Mouse (Mus musculus) intestine, postnatal 0 days (tissue): Measurements from ENCODE around the gene Cep295. TPM values are rescaled to one million over a fixed set of nuclear protein-coding genes. Genes with fewer than 3 reads are reported as not detected.
"Not testable (repeated sequence)": the region's sequence is repeated elsewhere in the genome, so short reads cannot be mapped to it uniquely, and the experiment has no call there.

Experiments
- ATAC-seq: fragments of 200-750 bp; cut with Nextera tagmentation; 2 replicates; pipeline ENCODE4 v1.8.0; 2017; ENCODE audit warnings: mild to moderate bottlenecking, moderate TSS enrichment, moderate library complexity
- H3K27ac ChIP-seq: fragments of 300-500 bp; sonication (generic); 2 replicates; pipeline ENCODE4 v1.5.1; 2014; ENCODE audit warnings: mild to moderate bottlenecking, low read depth, low read length, moderate library complexity
- H3K27me3 ChIP-seq: fragments of 300-500 bp; sonication (generic); replicated peaks from 2 replicates; pipeline ENCODE4 v1.6.1; 2014; ENCODE audit warnings: low read length, mixed read lengths; ENCODE audit not compliant: control insufficient read depth, insufficient read depth
- H3K36me3 ChIP-seq: fragments of 300-500 bp; sonication (generic); 2 replicates; pipeline ENCODE4 v1.6.1; 2014; ENCODE audit warnings: mild to moderate bottlenecking, moderate library complexity; ENCODE audit not compliant: control insufficient read depth, insufficient read depth
- H3K4me1 ChIP-seq: fragments of 300-500 bp; sonication (generic); replicated peaks from 2 replicates; pipeline ENCODE4 v1.6.1; 2014; ENCODE audit warnings: antibody characterized with exemption, low read length, mixed read lengths; ENCODE audit not compliant: control insufficient read depth, insufficient read depth
- H3K4me2 ChIP-seq: fragments of 300-500 bp; sonication (generic); replicated peaks from 2 replicates; pipeline ENCODE4 v1.6.1; 2014; ENCODE audit warnings: low read depth, mild to moderate bottlenecking, moderate library complexity
- H3K4me3 ChIP-seq: fragments of 300-500 bp; sonication (generic); 2 replicates; pipeline ENCODE4 v1.5.1; 2014; ENCODE audit warnings: low read depth, low read length
- H3K9ac ChIP-seq: fragments of 300-500 bp; sonication (generic); 2 replicates; pipeline ENCODE4 v1.6.1; 2014; ENCODE audit warnings: mild to moderate bottlenecking, low read depth, low read length
- H3K9me3 ChIP-seq: fragments of 300-500 bp; sonication (generic); 2 replicates; pipeline ENCODE4 v1.6.1; 2016; ENCODE audit warnings: mixed run types; ENCODE audit not compliant: control insufficient read depth
- CTCF ChIP-seq: sonication (generic); IDR thresholded peaks from 2 replicates; pipeline ENCODE4 v1.5.1; 2016; ENCODE audit warnings: low read depth, mild to moderate bottlenecking, control low read depth, antibody characterized with exemption, moderate library complexity
- WGBS: fragments of 180-500 bp; shearing (Covaris S2); extraction: QIAGEN DNeasy Blood & Tissue Kit; methylation state at CpG from one replicate; pipeline ENCODE4 v1.1.7; 2014; 5-methylcytosine and 5-hydroxymethylcytosine counted together
- polyA plus RNA-seq: library from polyadenylated mRNA; unstranded; fragments of >200 nt; fragmentation: Nextera tagmentation; extraction: Ambion mirVana; gene quantifications from 2 replicates; pipeline ENCODE4 v1.2.1, GENCODE M21; 2015

Cep295 gene
- polyA plus RNA-seq, 1 experiment from 2014 or later = 3.8 TPM

DNA sequence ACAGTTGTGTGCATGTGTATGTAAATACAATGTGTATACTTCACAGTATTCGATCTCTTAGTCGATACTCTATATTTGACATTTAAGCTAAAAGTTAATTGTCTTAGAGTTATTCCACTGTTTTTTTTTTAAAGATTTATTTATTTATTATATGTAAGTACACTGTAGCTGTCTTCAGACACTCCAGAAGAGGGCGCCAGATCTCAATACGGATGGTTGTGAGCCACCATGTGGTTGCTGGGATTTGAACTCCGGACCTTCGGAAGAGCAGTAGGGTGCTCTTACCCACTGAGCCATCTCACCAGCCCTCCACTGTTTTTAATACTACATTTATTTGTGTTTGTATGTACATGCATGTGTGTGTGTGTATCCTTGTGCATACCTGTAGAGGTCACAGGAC, 55.6 kb downstream of the Cep295 start:
- Histone ChIP-seq H3K27ac (peak overlapping the region; percentile 77; the same call in 1 of the 2 replicates), H3K4me2 (peak overlapping the region; percentile 50)
- 71% methylated on average over 6 of the region's 6 CpGs for WGBS
- H3K9me3 ChIP-seq, H3K4me1 ChIP-seq, H3K36me3 ChIP-seq, ATAC-seq, H3K9ac ChIP-seq, H3K27me3 ChIP-seq, H3K4me3 ChIP-seq: not testable (repeated sequence)
- peak; percentile 47 for TF ChIP-seq CTCF

DNA sequence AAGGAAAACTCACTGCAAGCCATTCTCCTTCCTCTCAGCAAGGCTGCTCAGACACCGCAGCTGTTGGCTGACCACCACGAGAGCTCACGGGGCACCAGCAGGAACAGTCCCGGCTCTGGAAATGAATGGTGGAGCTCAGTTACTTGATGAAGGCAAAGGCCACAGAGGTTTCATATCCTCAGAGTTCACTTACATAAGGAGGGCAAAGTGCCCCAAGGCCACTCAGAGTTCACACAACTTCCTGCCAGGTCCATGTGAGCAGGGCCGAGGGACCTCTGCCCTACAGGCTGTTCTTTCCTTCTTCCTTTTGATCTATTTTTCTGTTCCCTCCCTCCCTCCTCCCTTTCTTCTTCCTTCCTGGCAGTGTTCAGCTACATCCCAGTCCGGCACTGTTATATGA, 56.2 kb downstream of the Cep295 start:
- 0 out of 2 replicates have a peak overlapping the region, but pooled peaks have one; percentile 6 for H3K4me3 ChIP-seq
- H3K27ac ChIP-seq = peak overlapping the region; percentile 77
- 7% methylated on average over 6 of the region's 6 CpGs for WGBS
- H3K4me1 ChIP-seq = no peaks in the 10 kb centered on the region
- peak; percentile 85 for ATAC-seq
- TF ChIP-seq CTCF = no peak
- no peaks in the 10 kb centered on the region for H3K27me3 ChIP-seq
- H3K9ac ChIP-seq = no peak overlapping the region
- H3K36me3 ChIP-seq = 0 out of 2 replicates have a peak, but pooled peaks cover 5% of the 10 kb centered on the region
- no peaks in the 10 kb centered on the region for H3K9me3 ChIP-seq
- peak overlapping the region; percentile 50 for H3K4me2 ChIP-seq

DNA sequence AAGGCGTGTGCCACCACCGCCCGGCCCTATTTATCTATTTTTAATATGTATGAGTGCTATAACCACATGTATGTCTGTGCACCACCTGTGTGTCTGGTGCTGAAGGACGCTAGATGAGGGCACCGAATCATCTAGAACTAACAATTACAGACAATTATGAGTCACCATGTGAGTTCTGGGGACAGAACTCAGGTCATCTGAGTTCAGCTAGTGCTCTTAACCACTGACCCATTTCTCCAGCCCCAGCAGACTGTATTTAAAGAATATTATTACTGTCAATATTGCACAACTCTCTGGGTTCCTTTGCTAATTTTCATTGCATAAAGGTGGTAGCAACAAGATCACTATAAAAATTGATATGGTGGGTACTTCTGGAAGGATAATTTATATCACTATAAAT, 57.5 kb downstream of the Cep295 start:
- Histone ChIP-seq H3K36me3 (0 out of 2 replicates have a peak, but pooled peaks cover 9% of the 10 kb centered on the region), H3K4me2 (no peak overlapping the region), H3K9ac (no peak overlapping the region), H3K4me1 (no peaks in the 10 kb centered on the region), H3K4me3 (no peak overlapping the region), H3K9me3 (no peaks in the 10 kb centered on the region), H3K27ac (no peak overlapping the region), H3K27me3 (no peaks in the 10 kb centered on the region)
- no peak for ATAC-seq
- TF ChIP-seq CTCF = no peak
- WGBS = 70% methylated on average over 5 of the region's 5 CpGs

DNA sequence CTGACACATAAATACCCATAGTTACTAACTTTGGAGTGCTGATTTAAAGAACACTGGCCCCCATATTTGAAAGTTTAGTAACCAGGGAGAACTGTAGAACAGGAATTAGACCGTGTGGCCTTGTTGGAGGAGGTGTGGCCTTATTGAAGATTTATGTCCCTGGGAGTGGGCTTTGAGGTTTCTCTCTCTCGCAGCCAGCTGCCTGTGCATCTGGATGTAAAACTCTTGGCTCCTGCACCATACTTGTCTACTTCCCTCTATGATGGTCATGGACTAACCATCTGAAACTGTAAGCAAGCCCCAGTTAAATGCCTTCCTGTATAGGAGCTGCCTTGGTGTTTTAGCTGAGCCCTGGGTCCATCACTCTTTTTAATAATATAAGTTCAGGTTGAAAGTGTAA, 59.1 kb downstream of the Cep295 start:
- no peak overlapping the region for H3K4me3 ChIP-seq
- no peak overlapping the region for H3K9ac ChIP-seq
- H3K4me1 ChIP-seq = no peaks in the 10 kb centered on the region
- H3K27ac ChIP-seq = no peak overlapping the region
- no peak for ATAC-seq
- no peak overlapping the region for H3K4me2 ChIP-seq
- peaks cover 14% of the 10 kb centered on the region; the same call in 1 of the 2 replicates for H3K36me3 ChIP-seq
- TF ChIP-seq CTCF = no peak
- no peaks in the 10 kb centered on the region for H3K9me3 ChIP-seq
- 31% methylated on average over 2 of the region's 2 CpGs for WGBS
- no peaks in the 10 kb centered on the region for H3K27me3 ChIP-seq

DNA sequence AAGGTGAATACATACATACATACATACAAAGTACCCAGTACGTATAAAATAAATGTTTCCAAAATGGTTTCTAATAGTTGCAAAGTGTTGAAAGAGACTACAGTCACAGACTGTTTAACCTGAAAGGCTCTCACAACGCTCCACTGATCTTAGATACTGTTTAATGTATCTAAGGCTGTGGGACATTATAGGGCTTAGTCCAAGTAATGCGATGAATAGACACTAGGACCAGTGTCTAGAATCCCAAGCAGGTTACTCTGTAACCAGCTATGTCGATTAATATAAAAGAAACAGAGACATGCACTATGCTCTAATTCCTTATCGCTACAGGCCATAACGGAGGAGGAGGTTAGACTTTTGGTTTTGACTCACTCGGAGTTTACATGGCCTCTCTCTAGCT, 60.5 kb downstream of the Cep295 start:
- Histone ChIP-seq H3K9me3 (no peaks in the 10 kb centered on the region), H3K9ac (no peak overlapping the region), H3K4me2 (no peak overlapping the region), H3K4me1 (no peaks in the 10 kb centered on the region), H3K4me3 (no peak overlapping the region), H3K27ac (no peak overlapping the region), H3K27me3 (no peaks in the 10 kb centered on the region), H3K36me3 (peaks cover 14% of the 10 kb centered on the region; the same call in 1 of the 2 replicates)
- ATAC-seq = no peak
- 82% methylated on average over 7 of the region's 7 CpGs for WGBS
- no peak for TF ChIP-seq CTCF

DNA sequence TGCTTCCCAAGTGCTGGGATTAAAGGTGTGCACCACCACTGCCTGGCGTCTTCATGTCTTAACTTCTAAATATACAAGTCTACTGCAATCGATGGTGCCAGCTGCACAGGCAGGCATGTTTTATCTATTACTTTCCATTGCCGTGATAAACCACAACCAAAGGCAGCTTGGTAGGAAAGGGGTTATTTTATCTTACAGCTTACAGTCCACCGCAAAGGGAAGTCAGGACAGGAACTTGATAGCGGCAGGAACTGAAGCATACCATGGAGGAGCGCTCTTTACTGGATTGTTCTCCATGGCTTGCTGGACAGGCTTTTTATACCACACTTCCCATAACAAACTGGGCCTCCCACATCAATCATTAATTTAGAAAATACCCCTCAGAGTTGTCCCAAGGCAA, 68.3 kb downstream of the Cep295 start:
- no peak overlapping the region for H3K9ac ChIP-seq
- ATAC-seq = no peak
- no peak overlapping the region for H3K27ac ChIP-seq
- H3K4me2 ChIP-seq = no peak overlapping the region
- WGBS = 80% methylated on average over 6 of the region's 6 CpGs
- H3K9me3 ChIP-seq = no peaks in the 10 kb centered on the region
- H3K36me3 ChIP-seq = peaks cover 22% of the 10 kb centered on the region
- H3K27me3 ChIP-seq = no peaks in the 10 kb centered on the region
- no peak overlapping the region for H3K4me3 ChIP-seq
- TF ChIP-seq CTCF = no peak
- no peaks in the 10 kb centered on the region for H3K4me1 ChIP-seq

DNA sequence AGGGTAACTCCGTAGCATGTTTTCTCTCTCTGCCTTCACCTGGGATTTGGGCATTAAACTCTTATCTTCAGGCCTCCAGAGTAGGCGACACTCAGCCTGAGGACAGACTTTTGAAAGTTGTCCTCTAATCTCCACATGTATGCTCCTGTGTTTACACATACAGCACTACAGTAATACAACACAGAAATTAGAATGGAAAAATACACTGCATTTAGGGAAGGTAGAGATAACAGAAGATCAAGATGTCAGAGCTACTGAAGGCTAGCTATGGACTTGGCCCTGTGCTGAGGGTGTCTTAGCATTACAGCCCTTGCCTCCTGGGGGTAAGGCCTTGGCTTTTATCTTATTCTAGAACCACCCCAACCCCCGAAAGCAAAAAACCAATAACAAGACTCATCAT, 69.2 kb downstream of the Cep295 start:
- Histone ChIP-seq H3K27ac (no peak overlapping the region), H3K4me1 (no peaks in the 10 kb centered on the region), H3K4me2 (no peak overlapping the region), H3K9ac (no peak overlapping the region), H3K27me3 (no peaks in the 10 kb centered on the region), H3K4me3 (no peak overlapping the region), H3K9me3 (no peaks in the 10 kb centered on the region), H3K36me3 (peaks cover 16% of the 10 kb centered on the region)
- TF ChIP-seq CTCF = no peak
- WGBS = 94% methylated on average over 3 of the region's 3 CpGs
- no peak for ATAC-seq
